Mouse (Mus musculus): Measurements from ENCODE around the gene Ces2e. TPM values are rescaled to one million over a fixed set of nuclear protein-coding genes. Genes with fewer than 3 reads are reported as not detected.
"Not testable (repeated sequence)": the region's sequence is repeated elsewhere in the genome, so short reads cannot be mapped to it uniquely, and the experiment has no call there.

The Ces2e gene
- polyA plus RNA-seq (2015; fragmentation: Nextera tagmentation; extraction: Ambion mirVana), result 0.70 and 1.1 TPM in 2 replicates

DNA sequence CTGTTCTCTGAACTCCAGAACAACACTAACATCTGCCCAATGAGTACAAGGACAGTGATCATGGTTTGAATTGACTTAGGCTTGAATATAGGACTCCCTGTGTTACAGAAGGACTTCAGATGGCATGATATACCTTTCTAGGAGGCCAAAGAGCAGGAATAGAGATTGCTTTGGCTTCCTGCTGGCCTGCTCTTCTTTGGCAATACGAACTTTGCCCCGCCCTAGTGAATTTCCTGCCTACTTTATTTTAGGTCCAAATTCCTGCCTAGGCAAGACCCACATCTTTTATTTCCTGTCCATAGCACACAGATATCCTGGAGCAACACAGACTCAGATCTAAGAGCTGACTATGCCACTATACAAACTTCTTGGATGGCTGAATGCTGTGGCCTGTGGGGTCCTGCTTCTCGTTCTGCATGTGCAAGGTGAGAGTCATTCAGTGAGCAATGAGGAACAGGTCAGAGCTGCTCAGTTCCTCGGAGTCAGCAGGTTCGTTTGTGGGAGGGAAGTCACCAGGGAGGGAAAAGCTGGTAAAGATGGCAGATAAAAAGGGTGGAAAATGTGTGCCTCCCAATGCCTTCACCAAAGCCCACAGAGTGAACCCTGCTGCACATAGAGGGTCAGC, at the start of gene Ces2e:
Gene Ces2e, plus strand, starts transcription at position 289 of the 625 bp plus-strand sequence.
- no peak for ATAC-seq (ENCODE audit: insufficient number of reproducible peaks, low FRiP score, low TSS enrichment, low read depth)
- no peaks in the 10 kb centered on the region for H3K4me1 ChIP-seq

DNA sequence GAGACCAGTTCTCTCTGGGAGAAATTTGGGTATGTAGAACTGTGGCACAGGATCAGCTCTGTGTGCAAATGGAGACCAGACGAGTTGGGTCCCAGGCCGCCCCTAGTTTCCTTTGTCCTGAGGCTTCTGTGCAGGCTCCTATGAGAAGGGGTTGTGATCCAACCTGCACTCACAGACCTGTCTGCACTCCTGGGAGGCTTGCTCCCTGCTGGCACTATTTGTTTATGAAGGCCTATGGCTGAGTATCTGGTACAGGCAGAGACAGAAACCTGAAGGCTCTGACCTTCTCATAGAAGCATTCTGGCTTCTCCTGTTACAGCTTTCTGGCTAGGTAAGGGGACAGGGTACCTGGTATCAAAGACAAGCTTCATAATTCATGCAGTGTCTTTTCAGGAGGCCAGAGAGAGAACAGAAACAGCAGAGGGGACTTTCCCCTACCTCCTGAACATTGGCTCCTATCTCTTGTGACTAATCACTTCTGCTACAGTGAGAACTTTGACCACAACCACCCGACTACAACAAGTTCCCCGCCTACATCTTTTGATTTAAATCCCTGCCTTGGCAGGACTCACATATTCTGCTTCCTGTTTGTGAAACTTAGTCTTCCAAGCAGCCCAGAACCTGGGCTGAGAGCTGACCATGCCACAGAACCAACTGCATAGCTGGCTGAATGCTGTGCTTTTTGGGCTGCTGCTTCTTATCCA, 39.7 kb upstream of the Ces2e start:
- not testable (repeated sequence) for H3K9me3 ChIP-seq; H3K4me3 ChIP-seq; ATAC-seq (ENCODE audit: insufficient number of reproducible peaks, low FRiP score, low TSS enrichment, low read depth); H3K27ac ChIP-seq; H3K36me3 ChIP-seq; H3K4me2 ChIP-seq; H3K4me1 ChIP-seq; H3K9ac ChIP-seq; H3K27me3 ChIP-seq
- WGBS, result no CpG with 5 or more reads among the region's 4 CpGs

More for the DNA sequence above, at the start of gene Ces2e:
- H3K4me2 ChIP-seq, result no peak within 1 kb of the TSS
- no peak within 1 kb of the TSS for H3K4me3 ChIP-seq
- H3K27ac ChIP-seq, result no peak within 1 kb of the TSS
- no peaks in the 10 kb centered on the region for H3K36me3 ChIP-seq
- no peaks in the 10 kb centered on the region for H3K27me3 ChIP-seq
- H3K9ac ChIP-seq, result no peak within 1 kb of the TSS
- WGBS, result 56% methylated on average over 5 of the region's 5 CpGs
- no peaks in the 10 kb centered on the region for H3K9me3 ChIP-seq

DNA sequence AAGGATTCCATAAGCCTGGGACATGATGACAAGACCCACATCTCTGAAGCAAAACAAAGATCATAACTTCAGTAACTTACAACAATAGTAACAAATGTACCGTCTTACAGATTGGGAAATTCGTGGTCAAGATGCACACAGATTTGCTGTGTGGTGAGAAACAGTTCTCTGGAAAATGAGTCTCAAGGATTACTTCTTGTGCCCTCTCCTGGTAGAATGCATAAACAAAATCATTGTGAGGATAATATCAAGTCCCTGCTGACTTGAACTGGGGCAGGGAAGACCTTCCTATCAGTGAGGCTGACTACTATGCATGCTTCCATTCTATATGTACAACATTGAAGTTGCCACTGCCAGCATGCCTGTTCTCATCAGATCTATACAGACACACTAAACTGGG, 24.3 kb upstream of the Ces2e start:
- Histone ChIP-seq H3K27me3 (no peaks in the 10 kb centered on the region), H3K4me3 (no peak overlapping the region), H3K9me3 (no peaks in the 10 kb centered on the region), H3K4me2 (no peak overlapping the region), H3K27ac (no peak overlapping the region), H3K9ac (no peak overlapping the region), H3K36me3 (no peaks in the 10 kb centered on the region), H3K4me1 (no peaks in the 10 kb centered on the region)
- 77% methylated on average over 2 of the region's 2 CpGs for WGBS
- no peak for ATAC-seq (ENCODE audit: insufficient number of reproducible peaks, low FRiP score, low TSS enrichment, low read depth)

DNA sequence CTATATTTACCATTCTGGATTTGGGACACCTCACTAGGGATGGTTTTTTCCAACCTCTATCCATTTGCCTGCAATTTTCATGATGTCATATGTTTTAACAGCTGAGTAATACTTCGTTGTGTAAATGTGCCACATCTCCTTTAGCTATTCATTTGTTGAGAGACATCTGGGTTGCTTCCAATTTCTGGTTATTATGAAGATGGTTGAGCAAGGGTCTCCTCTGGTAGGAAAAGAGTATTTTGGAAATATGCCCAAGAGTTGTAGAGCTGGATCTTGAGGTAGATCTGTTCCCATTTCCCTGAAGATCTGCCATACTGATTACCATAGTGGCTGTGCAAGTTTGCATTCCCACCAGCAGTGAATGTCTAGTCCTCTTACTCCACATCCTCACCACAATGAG, 18.9 kb upstream of the Ces2e start:
- Histone ChIP-seq H3K4me1 (no peaks in the 10 kb centered on the region), H3K36me3 (no peaks in the 10 kb centered on the region), H3K27me3 (no peaks in the 10 kb centered on the region), H3K4me3 (no peak overlapping the region), H3K9me3 (no peaks in the 10 kb centered on the region), H3K9ac (no peak overlapping the region), H3K4me2 (no peak overlapping the region), H3K27ac (no peak overlapping the region)
- 43% methylated on average over 1 of the region's 1 CpGs for WGBS
- no peak for ATAC-seq (ENCODE audit: insufficient number of reproducible peaks, low FRiP score, low TSS enrichment, low read depth)

DNA sequence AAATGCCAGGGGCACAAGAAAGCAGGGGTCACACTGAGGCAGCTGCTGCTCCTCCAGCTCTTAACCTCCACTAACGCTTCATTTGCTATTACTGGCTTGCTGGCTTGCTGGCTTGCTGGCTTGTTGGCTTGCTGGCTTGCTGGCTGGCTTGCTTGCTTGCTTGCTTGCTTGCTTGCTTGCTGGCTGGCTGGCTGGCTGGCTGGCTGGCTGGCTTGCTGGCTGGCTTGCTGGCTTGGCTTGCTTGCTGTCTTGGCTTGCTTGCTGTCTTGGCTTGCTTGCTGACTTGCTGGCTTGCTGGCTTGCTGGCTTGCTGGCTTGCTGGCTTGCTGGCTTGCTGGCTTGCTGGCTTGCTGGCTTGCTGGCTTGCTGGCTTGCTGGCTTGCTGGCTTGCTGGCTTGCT, 17.0 kb upstream of the Ces2e start:
- ATAC-seq (ENCODE audit: insufficient number of reproducible peaks, low FRiP score, low TSS enrichment, low read depth); H3K9me3 ChIP-seq; H3K27me3 ChIP-seq; H3K4me3 ChIP-seq; H3K9ac ChIP-seq; H3K4me2 ChIP-seq; H3K36me3 ChIP-seq; H3K27ac ChIP-seq; H3K4me1 ChIP-seq: not testable (repeated sequence)
- WGBS, result 68% methylated on average over 1 of the region's 1 CpGs

DNA sequence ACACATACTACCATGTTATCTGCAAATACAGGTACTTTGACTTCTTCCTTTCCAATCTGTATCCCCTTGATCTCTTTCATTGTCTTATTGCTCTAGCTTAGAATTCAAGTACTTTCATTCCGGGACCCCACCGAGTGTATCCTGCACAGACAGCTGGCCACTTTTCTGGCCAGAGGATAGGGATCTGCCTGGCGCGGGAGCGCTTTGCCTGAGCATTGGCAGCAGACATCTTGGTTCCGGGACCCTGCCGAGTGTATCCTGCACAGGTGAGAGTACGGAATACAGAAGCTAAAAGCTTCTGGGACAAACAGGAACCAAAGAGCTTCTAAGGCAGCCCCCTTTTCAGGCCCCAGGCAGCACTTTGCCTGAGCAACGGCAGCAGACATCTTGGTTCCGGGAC, 16.4 kb upstream of the Ces2e start:
- not testable (repeated sequence) for H3K4me2 ChIP-seq; H3K4me1 ChIP-seq; H3K9ac ChIP-seq; ATAC-seq (ENCODE audit: insufficient number of reproducible peaks, low FRiP score, low TSS enrichment, low read depth); H3K4me3 ChIP-seq; H3K27ac ChIP-seq; H3K36me3 ChIP-seq; H3K27me3 ChIP-seq; H3K9me3 ChIP-seq
- WGBS, result 94% methylated on average over 10 of the region's 10 CpGs

DNA sequence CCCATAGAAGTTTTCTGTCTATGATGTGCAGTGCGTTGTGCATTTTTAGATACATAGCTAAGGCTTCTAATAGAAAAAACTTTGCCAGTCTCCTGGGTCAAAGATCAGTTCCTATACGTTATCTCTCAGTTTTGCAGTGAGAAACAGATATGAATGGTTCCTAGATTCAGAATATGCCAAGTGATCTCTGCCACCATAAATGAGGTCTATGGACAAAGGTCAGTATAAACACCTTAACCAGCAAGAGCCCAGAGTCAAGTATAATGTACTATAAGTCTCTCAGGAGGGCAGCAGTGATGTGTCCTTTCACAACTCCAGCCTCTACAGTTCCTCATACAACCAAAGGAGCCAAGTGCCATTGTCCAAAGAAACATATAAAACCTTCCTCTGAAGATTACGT, 1.2 kb downstream of the Ces2e start:
- Histone ChIP-seq H3K27ac (no peak overlapping the region), H3K4me2 (no peak overlapping the region), H3K4me1 (no peaks in the 10 kb centered on the region), H3K9me3 (no peaks in the 10 kb centered on the region), H3K27me3 (no peaks in the 10 kb centered on the region), H3K36me3 (no peaks in the 10 kb centered on the region), H3K9ac (no peak overlapping the region), H3K4me3 (no peak overlapping the region)
- ATAC-seq (ENCODE audit: insufficient number of reproducible peaks, low FRiP score, low TSS enrichment, low read depth), result no peak
- WGBS, result 81% methylated on average over 3 of the region's 3 CpGs

DNA sequence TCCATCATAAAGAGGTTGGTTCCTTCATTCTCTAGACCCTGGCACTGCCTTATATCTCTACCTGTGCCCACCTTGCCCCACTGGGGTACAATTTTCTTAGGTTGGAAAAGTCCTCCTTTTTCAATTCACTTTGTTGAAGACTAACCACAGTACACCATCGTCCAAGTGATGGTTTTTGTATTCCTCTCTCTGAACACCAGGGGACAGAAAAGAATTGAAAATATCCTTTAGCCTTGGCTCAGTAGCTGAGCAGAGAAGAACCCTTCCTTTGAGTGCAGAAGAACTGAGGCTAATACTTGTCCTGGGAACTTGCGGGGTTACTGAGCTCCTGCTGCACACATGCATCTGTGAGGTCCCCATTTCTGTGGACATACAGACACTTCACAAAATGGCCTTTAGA, 18.6 kb downstream of the Ces2e start:
- no peaks in the 10 kb centered on the region for H3K4me1 ChIP-seq
- H3K4me2 ChIP-seq, result no peak overlapping the region
- no peak for ATAC-seq (ENCODE audit: insufficient number of reproducible peaks, low FRiP score, low TSS enrichment, low read depth)
- no peak overlapping the region for H3K27ac ChIP-seq
- H3K4me3 ChIP-seq, result no peak overlapping the region
- WGBS, result 76% methylated on average over 2 of the region's 2 CpGs
- no peaks in the 10 kb centered on the region for H3K27me3 ChIP-seq
- H3K9me3 ChIP-seq, result no peaks in the 10 kb centered on the region
- no peaks in the 10 kb centered on the region for H3K36me3 ChIP-seq
- H3K9ac ChIP-seq, result no peak overlapping the region

DNA sequence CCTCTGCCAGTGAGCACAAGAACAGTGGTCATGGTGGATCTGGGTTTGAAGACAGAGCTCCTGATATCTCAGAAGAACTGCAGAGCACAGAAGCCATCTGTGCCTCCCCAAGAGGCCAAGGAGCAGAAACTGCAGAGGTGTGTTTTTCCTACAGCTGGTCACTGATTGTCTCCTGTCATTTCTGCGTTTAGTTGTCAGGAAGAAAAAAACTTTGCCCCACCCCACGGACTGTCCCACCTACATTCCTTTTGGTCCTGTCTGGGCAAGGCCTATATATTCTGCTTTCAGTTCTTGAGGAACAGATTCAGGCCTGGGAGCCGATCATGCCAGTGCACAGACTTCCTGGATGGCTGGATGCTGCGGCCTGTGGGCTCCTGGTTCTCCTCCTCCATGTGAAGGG, 21.0 kb downstream of the Ces2e start, which contains the start of gene Ces2f:
Gene Ces2f, plus strand, starts transcription at position 301 of the 400 bp plus-strand sequence.
- H3K27me3 ChIP-seq, result no peaks in the 10 kb centered on the region
- 65% methylated on average over 4 of the region's 4 CpGs for WGBS
- no peaks in the 10 kb centered on the region for H3K36me3 ChIP-seq

DNA sequence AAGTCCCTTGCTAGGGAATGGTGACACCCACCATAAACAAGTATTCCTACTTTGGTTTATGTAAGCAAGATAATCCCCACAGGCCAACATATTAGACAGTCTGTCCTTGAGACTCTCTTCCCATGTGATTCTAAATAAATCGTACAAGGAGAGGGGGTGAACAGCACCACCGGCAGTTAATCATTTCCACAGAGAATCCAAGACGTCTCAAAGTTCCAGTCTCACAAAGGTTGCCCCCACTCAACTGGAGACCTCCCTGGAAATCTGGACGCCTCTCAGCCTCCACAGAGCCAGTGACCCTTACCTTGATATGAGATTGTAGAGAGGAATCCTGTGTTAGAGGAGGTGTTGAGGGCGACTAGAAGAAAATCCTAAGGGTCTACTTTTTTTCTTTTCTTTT, 23.0 kb downstream of the Ces2e start:
- Histone ChIP-seq H3K9me3 (no peaks in the 10 kb centered on the region), H3K27ac (no peak overlapping the region), H3K4me1 (no peaks in the 10 kb centered on the region), H3K36me3 (no peaks in the 10 kb centered on the region), H3K27me3 (no peaks in the 10 kb centered on the region), H3K4me2 (no peak overlapping the region), H3K9ac (no peak overlapping the region), H3K4me3 (no peak overlapping the region)
- WGBS, result 78% methylated on average over 5 of the region's 5 CpGs
- no peak for ATAC-seq (ENCODE audit: insufficient number of reproducible peaks, low FRiP score, low TSS enrichment, low read depth)

More for the DNA sequence above, 21.0 kb downstream of the Ces2e start, which contains the start of gene Ces2f:
- Histone ChIP-seq H3K27ac (no peak within 1 kb of the TSS), H3K4me3 (no peak within 1 kb of the TSS), H3K4me2 (no peak within 1 kb of the TSS), H3K9ac (no peak within 1 kb of the TSS), H3K9me3 (no peaks in the 10 kb centered on the region), H3K4me1 (no peaks in the 10 kb centered on the region)
- ATAC-seq (ENCODE audit: insufficient number of reproducible peaks, low FRiP score, low TSS enrichment, low read depth), result no peak

DNA sequence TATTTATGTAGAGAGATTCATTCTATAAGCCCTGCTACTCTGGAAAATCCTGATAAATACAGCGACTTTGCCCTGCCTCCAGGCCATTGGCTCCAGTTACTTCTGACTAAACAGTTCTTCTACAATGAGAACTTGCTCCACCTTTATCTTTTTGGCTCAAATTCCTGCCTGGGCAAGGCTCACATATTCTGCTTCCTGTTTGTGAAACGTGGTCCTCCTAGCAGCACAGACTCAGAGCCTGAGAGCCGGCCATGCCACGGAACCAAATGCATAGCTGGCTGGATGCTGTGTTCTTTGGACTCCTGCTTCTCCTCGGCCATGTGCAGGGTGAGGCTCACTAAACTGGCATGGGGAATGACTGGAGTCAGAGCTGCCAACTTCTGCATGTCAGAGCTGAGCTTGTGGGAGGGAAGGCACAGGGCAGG, 35.5 kb downstream of the Ces2e start, which contains the start of gene Ces2g:
Gene Ces2g, plus strand, starts transcription at position 182 of the 425 bp plus-strand sequence.
- no peak within 1 kb of the TSS for H3K9ac ChIP-seq
- H3K4me2 ChIP-seq, result no peak within 1 kb of the TSS
- no peaks in the 10 kb centered on the region for H3K4me1 ChIP-seq
- H3K27me3 ChIP-seq, result no peaks in the 10 kb centered on the region
- H3K27ac ChIP-seq, result peak within 1 kb of the TSS; percentile 38; the same call in 1 of the 2 replicates
- no peak within 1 kb of the TSS for H3K4me3 ChIP-seq
- no peaks in the 10 kb centered on the region for H3K36me3 ChIP-seq
- whole genome bisulfite sequencing, result 56% methylated on average over 5 of the region's 5 CpGs
- H3K9me3 ChIP-seq, result no peaks in the 10 kb centered on the region
- no peak for ATAC-seq (ENCODE audit: insufficient number of reproducible peaks, low FRiP score, low TSS enrichment, low read depth)

DNA sequence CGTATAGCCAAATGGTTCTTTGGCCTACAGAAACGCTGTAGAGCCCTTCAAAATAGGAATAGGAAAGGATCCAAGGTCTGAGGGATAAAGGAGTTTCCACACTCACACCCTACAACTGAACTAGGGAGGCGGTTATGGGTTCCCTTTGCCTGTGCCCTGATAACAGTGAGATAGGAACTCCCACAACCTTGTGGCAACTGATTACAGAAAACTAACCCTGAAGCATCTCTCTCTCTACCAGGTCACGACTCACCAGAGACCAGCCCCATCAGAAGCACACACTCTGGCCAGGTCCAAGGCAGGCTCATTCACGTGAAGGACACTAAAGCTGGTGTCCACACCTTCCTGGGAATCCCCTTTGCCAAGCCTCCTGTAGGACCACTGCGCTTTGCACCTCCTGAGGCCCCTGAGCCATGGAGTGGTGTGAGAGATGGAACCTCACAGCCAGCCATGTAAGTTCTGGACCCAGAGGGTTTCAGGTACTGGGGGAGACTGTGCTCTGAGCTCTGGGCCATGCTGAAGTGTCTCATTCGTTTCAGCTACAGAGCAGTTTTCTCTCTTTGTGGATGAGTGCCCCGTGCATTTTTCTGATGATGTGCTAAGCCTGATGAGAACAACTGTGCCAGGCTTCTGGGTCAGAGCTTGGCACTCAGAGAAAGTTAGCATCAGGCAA, 36.3 kb downstream of the Ces2e start:
- Histone ChIP-seq H3K4me3 (no peak overlapping the region), H3K36me3 (no peaks in the 10 kb centered on the region), H3K27ac (no peak overlapping the region), H3K4me1 (no peaks in the 10 kb centered on the region), H3K27me3 (no peaks in the 10 kb centered on the region), H3K9ac (no peak overlapping the region), H3K9me3 (no peaks in the 10 kb centered on the region), H3K4me2 (no peak overlapping the region)
- WGBS, result 72% methylated on average over 8 of the region's 8 CpGs
- no peak for ATAC-seq (ENCODE audit: insufficient number of reproducible peaks, low FRiP score, low TSS enrichment, low read depth)
